Mouse (Mus musculus): ENCODE data around the gene Ncor2. TPM values are rescaled to one million over a fixed set of nuclear protein-coding genes. Genes with fewer than 3 reads are reported as not detected.

The Ncor2 gene
- polyA plus RNA-seq, 1 experiment from 2014 or later, result 19.7 TPM

DNA sequence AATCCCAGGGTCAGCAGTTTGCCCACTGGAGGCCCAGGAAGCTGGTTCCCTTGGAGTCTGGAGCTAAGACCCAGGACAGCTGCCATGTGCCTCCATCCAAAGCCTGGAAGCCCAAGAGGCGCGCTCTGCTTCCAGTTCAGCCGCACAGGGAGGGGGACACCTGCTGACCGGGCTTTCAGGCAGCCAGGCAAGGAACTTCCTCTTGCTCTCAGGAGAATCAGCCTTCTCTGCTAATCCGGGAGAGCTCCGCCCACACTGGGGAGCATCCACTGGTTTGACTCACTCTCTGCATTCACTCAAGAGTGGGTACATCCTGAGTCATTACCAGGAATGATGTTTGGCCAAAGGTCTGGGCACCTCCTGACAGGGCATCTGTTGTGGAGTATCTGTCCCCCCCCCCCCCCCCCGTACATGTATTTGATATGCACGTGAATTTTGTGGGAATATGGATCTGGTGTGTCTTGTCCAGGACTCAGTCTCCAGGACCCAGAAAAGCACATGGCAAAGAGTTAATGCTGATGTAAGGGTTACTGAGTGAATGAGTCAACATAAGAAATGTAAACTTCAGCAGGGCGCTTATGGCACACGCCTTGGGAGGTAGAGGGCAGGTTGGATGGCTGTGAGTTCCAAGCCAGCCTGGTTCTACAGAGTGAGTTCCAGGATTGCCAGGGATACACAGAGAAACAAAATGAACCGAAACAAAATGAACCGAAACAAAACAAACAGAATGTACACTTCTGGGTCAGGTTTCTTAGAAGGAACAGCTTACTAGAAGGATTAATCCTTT, 10.0 kb upstream of the Ncor2 start:
- 31% methylated on average over 12 of the region's 12 CpGs for WGBS
- Histone ChIP-seq H3K9me3 (peaks cover 4% of the 10 kb centered on the region; the same call in 1 of the 2 replicates), H3K27ac (no peak overlapping the region), H3K27me3 (ENCODE audit: insufficient read depth, poor library complexity, severe bottlenecking) (peaks cover 36% of the 10 kb centered on the region), H3K4me3 (peak overlapping the region; percentile 16; the same call in 1 of the 2 replicates), H3K36me3 (no peaks in the 10 kb centered on the region), H3K4me1 (replicated peaks) (peaks cover 42% of the 10 kb centered on the region)
- DNase-seq (ENCODE audit: low spot score), result no peak

DNA sequence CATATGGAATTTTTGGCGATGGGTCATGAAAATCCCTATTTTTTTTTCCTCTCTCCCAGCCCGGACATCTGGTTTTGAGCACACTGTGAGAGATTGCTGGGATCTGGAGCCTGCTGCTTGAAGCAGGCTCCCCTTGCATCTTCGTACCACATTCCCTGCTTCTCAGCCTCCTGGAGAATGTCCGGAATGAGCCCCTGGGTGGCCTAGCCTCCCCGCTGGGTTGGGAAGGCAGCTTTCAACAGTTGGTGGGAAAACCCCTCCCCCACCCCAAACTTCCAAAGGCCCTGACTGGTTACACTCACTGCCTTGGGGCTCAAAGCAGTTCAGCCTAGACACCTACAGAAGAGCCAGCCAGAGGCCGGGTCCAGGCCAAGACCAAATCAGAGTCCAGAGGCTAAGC, 5.8 kb upstream of the Ncor2 start:
- Histone ChIP-seq H3K36me3 (no peaks in the 10 kb centered on the region), H3K27me3 (ENCODE audit: insufficient read depth, poor library complexity, severe bottlenecking) (peaks cover 43% of the 10 kb centered on the region), H3K4me3 (no peak overlapping the region), H3K9me3 (peaks cover 4% of the 10 kb centered on the region; the same call in 1 of the 2 replicates), H3K4me1 (replicated peaks) (peaks cover 44% of the 10 kb centered on the region), H3K27ac (peak overlapping the region; percentile 62)
- 13% methylated on average over 6 of the region's 6 CpGs for WGBS
- DNase-seq (ENCODE audit: low spot score), result peak; percentile 74

DNA sequence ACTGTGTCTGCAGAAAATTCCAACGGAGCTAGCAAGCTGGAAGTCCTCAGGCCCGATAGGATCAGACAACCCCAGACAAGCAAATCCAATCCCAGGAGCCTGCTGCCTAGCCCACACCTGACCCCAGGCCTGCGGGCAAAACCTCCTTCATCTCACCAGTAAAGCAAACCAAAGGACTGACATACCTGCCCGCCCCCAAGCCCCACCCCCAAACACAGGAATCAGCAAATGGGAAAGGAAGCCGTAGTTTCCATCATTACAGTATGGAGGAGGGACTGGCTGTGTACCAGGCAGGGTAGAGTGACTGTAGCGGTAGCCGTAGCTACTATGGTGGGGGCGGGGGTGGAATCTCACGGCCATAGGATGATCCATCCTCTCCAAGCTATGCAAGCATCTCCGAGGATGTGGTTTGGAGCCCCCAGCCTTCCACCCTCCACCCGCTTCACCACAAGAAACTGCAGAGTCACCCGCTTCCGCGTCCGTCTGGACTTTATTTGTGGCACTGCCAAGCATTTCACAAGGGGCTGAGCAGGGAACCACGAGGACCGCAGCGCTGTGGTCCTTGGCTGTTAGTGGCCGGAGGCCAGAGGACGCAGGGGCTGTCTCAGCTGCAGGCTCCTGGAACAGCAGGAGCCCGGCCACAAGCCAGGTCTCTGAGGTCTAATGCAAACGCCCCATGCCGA, 4.4 kb upstream of the Ncor2 start:
- Histone ChIP-seq H3K36me3 (no peaks in the 10 kb centered on the region), H3K9me3 (peaks cover 4% of the 10 kb centered on the region; the same call in 1 of the 2 replicates), H3K4me1 (replicated peaks) (peaks cover 40% of the 10 kb centered on the region), H3K27me3 (ENCODE audit: insufficient read depth, poor library complexity, severe bottlenecking) (peaks cover 43% of the 10 kb centered on the region), H3K27ac (peak overlapping the region; percentile 73; the same call in 1 of the 2 replicates), H3K4me3 (no peak overlapping the region)
- DNase-seq (ENCODE audit: low spot score), result no peak
- 23% methylated on average over 23 of the region's 23 CpGs for WGBS

DNA sequence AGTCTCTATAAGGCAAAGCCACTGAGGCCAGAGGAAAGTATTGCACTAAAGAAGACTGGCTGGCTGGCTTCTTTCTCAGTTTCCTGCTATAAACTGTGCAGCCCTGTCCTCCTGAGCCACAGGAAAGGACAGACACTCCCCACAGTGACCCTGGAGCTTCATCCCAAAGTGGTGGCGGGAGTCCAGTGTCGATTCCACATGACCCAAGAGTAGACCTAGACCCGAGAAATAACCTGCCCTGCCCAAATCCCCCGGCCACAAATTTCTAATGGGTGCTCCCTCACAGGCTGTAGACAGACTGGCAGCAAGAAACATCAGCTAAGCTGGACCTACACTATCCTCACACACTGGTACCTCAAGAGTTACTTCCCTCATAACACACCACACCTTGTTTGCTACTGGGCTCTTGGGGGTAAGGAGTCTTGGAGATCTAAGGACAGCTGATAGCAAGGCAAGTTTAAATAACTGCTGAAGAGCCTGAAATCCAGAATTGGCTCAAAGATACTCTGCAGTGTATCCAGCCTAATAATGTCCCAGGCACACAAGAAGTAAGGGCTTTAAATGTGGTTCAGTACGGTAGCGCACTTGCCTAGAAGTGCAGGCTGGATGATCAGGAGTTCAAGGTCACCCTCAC, 1.7 kb upstream of the Ncor2 start:
- H3K9me3 ChIP-seq, result no peaks in the 10 kb centered on the region
- H3K36me3 ChIP-seq, result no peaks in the 10 kb centered on the region
- no peak overlapping the region for H3K4me3 ChIP-seq
- peaks cover 47% of the 10 kb centered on the region for H3K27me3 ChIP-seq (ENCODE audit: insufficient read depth, poor library complexity, severe bottlenecking)
- DNase-seq (ENCODE audit: low spot score), result no peak
- no peak overlapping the region for H3K27ac ChIP-seq
- H3K4me1 ChIP-seq (replicated peaks), result peaks cover 64% of the 10 kb centered on the region
- 85% methylated on average over 6 of the region's 6 CpGs for WGBS

DNA sequence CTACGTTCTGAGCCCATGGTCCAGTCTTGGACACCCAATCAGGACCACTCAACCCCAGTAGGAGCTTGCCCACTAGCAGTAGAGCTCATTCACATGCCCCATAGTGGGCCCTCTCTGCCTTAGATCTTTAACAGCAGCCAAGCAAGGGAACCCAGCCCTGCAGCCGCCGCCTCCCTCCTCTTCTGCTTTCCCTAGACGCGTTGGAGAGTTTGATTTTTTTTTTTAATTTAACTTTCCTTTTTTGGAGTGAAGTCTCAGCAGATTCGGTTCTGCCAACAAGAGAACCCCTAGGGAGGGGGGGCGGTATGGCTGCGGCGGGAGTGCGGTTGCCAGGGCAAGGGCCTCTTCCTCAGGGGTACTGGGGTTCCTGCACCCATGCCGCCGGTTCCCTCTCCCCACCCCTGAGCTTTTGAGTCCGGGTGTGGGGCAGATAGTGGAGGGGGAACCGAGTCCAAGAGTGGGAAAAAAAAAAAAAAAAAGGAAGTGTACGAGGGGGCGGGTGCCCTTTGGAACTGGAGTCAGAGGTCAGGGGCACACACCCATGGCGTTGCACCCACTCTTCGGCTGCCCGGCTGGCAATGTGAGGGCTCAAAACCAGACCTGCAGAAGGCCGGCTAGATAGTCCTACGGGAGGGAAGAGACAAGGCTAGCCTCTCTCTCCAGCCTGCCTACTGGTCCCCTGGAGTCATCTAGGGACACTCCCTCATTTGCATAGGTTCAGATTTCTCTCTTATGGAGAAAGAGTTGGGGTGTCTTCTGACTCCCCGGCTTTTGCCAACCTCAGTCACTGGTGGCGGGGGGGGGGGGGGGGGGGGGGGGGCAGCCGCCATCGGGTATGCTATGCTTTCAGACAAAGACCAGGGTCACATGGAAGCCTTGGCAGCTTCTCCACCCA, 963 bp upstream of the Ncor2 start:
- Histone ChIP-seq H3K27me3 (ENCODE audit: insufficient read depth, poor library complexity, severe bottlenecking) (peaks cover 40% of the 10 kb centered on the region), H3K36me3 (no peaks in the 10 kb centered on the region), H3K4me1 (replicated peaks) (peaks cover 64% of the 10 kb centered on the region), H3K27ac (peak overlapping the region; percentile 95), H3K4me3 (peak overlapping the region; percentile 65), H3K9me3 (no peaks in the 10 kb centered on the region)
- WGBS, result 3% methylated on average over 24 of the region's 25 CpGs
- no peak for DNase-seq (ENCODE audit: low spot score)

DNA sequence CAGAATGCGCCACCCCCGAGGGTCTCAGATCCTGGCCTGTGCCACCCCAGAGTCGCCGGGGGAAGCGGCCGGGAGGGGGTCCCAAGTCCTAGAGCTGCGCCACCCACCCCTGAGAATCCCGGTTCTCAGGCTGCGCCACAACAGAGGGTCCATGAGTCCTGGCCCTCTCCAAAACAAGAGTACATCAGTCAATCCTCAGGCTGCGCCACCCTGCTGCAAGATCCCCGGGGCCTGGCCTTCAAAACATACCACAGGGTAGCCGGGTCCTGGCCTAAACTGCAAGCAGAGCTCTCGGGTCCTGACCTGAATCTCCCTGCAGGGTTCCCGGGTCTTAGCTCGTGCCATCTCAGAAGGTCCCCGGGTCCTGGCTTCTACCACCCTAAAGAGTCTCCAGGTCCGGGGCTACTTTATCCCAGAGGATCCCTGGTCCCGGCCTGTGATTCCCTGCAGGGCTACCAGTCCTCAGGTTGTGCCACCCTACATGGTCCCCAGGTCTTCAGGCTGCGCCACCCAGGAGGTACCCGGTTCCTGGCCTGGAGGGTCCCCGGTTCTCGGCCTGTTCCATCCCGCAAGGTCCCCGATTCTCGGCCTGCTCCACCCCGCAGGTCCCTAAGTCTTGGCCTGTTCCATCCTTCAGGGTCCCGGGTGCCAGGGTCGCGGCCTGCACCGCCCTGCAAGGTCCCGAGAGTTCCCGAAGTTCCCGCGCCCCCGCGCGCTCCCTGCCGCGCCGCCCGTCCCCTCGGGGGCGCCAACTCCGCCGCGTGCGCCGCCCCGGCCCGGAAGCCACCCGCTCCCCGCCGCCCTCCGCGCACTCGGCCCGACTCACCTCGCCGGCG, 630 bp downstream of the Ncor2 start:
- Histone ChIP-seq H3K4me3 (peak overlapping the region; percentile 65), H3K27me3 (ENCODE audit: insufficient read depth, poor library complexity, severe bottlenecking) (peaks cover 25% of the 10 kb centered on the region), H3K9me3 (no peaks in the 10 kb centered on the region), H3K4me1 (replicated peaks) (peaks cover 64% of the 10 kb centered on the region), H3K36me3 (no peaks in the 10 kb centered on the region), H3K27ac (peak overlapping the region; percentile 95)
- WGBS, result 2% methylated on average over 60 of the region's 60 CpGs
- peak; percentile 74 for DNase-seq (ENCODE audit: low spot score)

DNA sequence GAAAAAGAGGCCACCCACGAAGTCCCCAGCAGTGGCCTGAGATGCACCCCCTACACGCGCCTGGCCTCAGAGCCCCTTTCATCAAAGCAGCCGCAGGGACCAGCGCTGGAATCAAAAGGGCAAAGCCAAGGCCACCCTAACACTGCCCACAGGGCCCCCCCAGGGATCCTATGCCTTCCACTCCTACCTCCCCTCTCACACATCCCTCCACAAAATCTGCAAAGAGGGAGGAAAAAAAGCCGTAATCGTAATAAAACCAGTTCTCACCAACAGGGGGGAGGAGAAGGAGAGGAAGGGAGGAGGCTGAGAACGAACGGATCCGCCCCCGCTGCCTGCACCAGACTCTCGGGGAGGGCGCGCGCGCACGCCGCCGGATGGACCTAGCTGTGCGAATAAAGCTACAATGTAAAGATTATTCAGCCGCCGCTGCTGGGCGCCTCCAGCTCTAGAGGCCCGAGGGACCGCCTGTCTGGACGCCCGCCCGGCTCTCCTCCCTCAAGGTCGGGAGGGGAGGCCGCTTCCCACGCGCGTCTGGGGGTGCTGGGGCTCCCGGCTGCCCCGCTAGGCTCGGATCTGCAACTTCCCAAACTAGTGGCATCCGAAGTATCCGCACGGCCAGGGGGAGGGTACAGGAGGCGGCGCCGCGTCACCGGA, 1.4 kb downstream of the Ncor2 start:
- DNase-seq (ENCODE audit: low spot score), result peak; percentile 80
- Histone ChIP-seq H3K27ac (peak overlapping the region; percentile 95), H3K4me1 (replicated peaks) (peaks cover 70% of the 10 kb centered on the region), H3K27me3 (ENCODE audit: insufficient read depth, poor library complexity, severe bottlenecking) (peaks cover 17% of the 10 kb centered on the region), H3K9me3 (no peaks in the 10 kb centered on the region), H3K36me3 (no peaks in the 10 kb centered on the region), H3K4me3 (peak overlapping the region; percentile 65)
- WGBS, result under 1% methylated on average over 44 of the region's 44 CpGs

DNA sequence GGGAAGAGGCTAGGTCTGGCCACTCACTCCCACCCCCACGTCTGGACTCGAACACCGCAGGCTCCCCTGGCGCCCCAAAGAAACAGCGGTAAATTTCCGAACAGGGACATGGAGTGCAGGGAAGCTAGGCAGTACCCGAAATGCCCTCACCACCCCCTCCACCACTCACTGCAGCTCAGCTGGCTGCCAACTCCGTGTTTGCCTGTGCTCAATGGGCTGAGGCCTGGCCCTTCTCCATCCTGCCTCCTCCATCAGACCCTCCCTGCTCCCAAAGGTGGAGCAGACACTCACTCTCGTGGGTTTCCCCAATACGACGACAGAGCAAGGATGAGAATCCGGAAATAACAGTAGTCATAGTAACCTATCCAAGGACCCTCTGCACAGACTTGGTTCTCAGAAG, 2.2 kb downstream of the Ncor2 start:
- WGBS, result 7% methylated on average over 12 of the region's 12 CpGs
- H3K27ac ChIP-seq, result peak overlapping the region; percentile 95
- H3K36me3 ChIP-seq, result no peaks in the 10 kb centered on the region
- H3K9me3 ChIP-seq, result no peaks in the 10 kb centered on the region
- peaks cover 77% of the 10 kb centered on the region for H3K4me1 ChIP-seq (replicated peaks)
- H3K27me3 ChIP-seq (ENCODE audit: insufficient read depth, poor library complexity, severe bottlenecking), result peaks cover 15% of the 10 kb centered on the region; the same call in 1 of the 2 replicates
- DNase-seq (ENCODE audit: low spot score), result no peak
- H3K4me3 ChIP-seq, result peak overlapping the region; percentile 65

DNA sequence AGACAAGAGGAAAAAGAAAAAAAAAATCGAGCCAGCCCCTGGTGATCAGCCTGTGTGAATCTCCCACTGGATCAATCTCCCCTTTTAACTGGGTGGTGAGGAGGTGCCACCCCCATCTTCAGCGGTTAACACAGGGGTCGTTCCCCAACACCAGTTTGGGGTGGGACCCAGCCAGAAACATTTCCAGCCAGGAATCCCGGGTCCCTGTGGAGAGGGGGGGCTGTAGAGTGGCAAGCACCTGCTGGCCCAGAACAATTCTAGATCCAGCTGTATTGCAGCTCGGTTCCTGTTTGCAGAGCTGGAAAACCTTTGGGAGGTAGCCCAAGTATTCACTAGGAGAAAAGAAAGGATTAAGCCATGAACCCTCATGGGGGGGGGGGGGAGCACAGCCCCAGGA, 2.7 kb downstream of the Ncor2 start:
- Histone ChIP-seq H3K36me3 (no peaks in the 10 kb centered on the region), H3K27me3 (ENCODE audit: insufficient read depth, poor library complexity, severe bottlenecking) (peaks cover 15% of the 10 kb centered on the region; the same call in 1 of the 2 replicates), H3K4me3 (peak overlapping the region; percentile 65), H3K27ac (peak overlapping the region; percentile 95), H3K9me3 (no peaks in the 10 kb centered on the region), H3K4me1 (replicated peaks) (peaks cover 82% of the 10 kb centered on the region)
- no peak for DNase-seq (ENCODE audit: low spot score)
- WGBS, result 32% methylated on average over 5 of the region's 5 CpGs

DNA sequence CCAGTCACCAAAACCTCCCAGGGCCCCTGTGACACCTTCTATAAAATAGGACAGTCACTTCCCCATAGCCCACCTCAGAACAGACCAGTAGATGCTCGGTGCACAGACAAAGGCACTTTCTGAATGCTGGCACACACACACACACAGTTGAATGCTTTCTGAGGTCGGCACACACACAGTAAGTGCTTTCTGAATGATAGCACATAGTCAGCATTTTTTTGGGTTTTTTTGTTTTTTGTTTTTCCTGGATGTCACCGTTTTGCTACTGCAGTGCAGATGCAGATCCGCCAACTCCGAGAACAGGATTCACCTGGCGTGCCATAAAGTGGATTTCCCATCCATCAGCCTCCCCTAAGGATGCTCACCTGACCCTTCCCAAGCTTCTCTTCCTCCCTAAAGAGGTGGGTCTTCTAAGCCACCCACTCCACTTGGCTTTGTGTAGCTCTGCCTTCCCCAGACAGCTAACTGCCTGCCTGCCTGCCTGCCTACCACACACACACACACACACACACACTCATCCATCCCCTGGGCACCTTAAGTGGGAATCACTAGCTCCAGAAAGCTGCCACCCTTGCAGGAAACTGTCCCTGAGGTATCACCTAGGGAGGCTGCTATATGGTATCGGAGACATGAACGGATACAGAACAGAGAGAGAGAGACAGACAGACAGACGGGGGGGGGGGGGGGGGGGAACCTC, 3.2 kb downstream of the Ncor2 start:
- DNase-seq (ENCODE audit: low spot score), result no peak
- WGBS, result 62% methylated on average over 9 of the region's 9 CpGs
- peaks cover 87% of the 10 kb centered on the region for H3K4me1 ChIP-seq (replicated peaks)
- H3K27ac ChIP-seq, result peak overlapping the region; percentile 56; the same call in 1 of the 2 replicates
- no peaks in the 10 kb centered on the region for H3K36me3 ChIP-seq
- H3K27me3 ChIP-seq (ENCODE audit: insufficient read depth, poor library complexity, severe bottlenecking), result peaks cover 12% of the 10 kb centered on the region; the same call in 1 of the 2 replicates
- H3K9me3 ChIP-seq, result no peaks in the 10 kb centered on the region
- 0 out of 2 replicates have a peak overlapping the region, but pooled peaks have one; percentile 65 for H3K4me3 ChIP-seq
